Mouse (Mus musculus) MEL (cell line): ENCODE measurements around the gene Rassf5. TPM values are rescaled to one million over a fixed set of nuclear protein-coding genes. Genes with fewer than 3 reads are reported as not detected.

Experiments used
- DNase-seq: peaks from one replicate; pipeline ENCODE4 v3.0.0; 2011; ENCODE audit warnings: low read depth, low spot score
- H3K27ac ChIP-seq: 2 replicates; pipeline ENCODE4 v1.5.1; 2012; ENCODE audit warnings: low read depth, mild to moderate bottlenecking, control low read depth, low read length, moderate library complexity; ENCODE audit not compliant: control insufficient read depth
- H3K27me3 ChIP-seq, 2 experiments: fragments of 150-350 bp in 1 of 2; sonication (generic) in 1 of 2; 2 replicates each; pipeline ENCODE4 v1.6.1; 2012; ENCODE audit warnings: low read length in 2 of 2, mild to moderate bottlenecking in 2 of 2, improper control_type of control experiment in 1 of 2, moderate library complexity in 1 of 2; ENCODE audit not compliant: insufficient read depth in 2 of 2, control insufficient read depth in 1 of 2
- H3K36me3 ChIP-seq, 2 experiments: 2 replicates each; pipeline ENCODE4 v1.6.1; 2012 to 2014; ENCODE audit warnings: low read length in 2 of 2, improper control_type of control experiment in 1 of 2, inconsistent platforms in 1 of 2, mild to moderate bottlenecking in 1 of 2; ENCODE audit not compliant: insufficient read depth in 2 of 2, control insufficient read depth in 1 of 2
- H3K4me1 ChIP-seq, 2 experiments: fragments of 150-350 bp in 1 of 2; sonication (generic) in 1 of 2; 2 replicates each; pipeline ENCODE4 v1.6.1; 2012; ENCODE audit warnings: low read length in 2 of 2, improper control_type of control experiment in 1 of 2, mild to moderate bottlenecking in 1 of 2; ENCODE audit not compliant: insufficient read depth in 2 of 2, control insufficient read depth in 1 of 2
- H3K4me3 ChIP-seq, 2 experiments: fragments of 150-350 bp in 1 of 2; sonication (generic) in 1 of 2; 2 replicates each; pipeline ENCODE4 v1.5.1; 2012; ENCODE audit warnings: low read depth in 2 of 2, low read length in 2 of 2, mild to moderate bottlenecking in 2 of 2, moderate library complexity in 2 of 2, control low read depth in 1 of 2, improper control_type of control experiment in 1 of 2; ENCODE audit not compliant: control insufficient read depth in 1 of 2, insufficient read depth in 1 of 2
- H3K79me2 ChIP-seq: 2 replicates; pipeline ENCODE4 v1.6.1; 2012; ENCODE audit warnings: mild to moderate bottlenecking, low read length, moderate library complexity; ENCODE audit not compliant: control insufficient read depth, poor library complexity, insufficient read depth
- H3K9ac ChIP-seq: 2 replicates; pipeline ENCODE4 v1.6.1; 2012; ENCODE audit warnings: low read depth, mild to moderate bottlenecking, control low read depth, low read length, moderate library complexity; ENCODE audit not compliant: control insufficient read depth, poor library complexity, severe bottlenecking
- H3K9me3 ChIP-seq: fragments of 150-350 bp; sonication (generic); replicated peaks from 2 replicates; pipeline ENCODE4 v1.6.1; 2012; ENCODE audit warnings: mild to moderate bottlenecking, low read length, improper control_type of control experiment, moderate library complexity; ENCODE audit not compliant: insufficient read depth
- BHLHE40 ChIP-seq: IDR thresholded peaks from 2 replicates; pipeline ENCODE4 v1.6.1; 2012; ENCODE audit warnings: low read depth, mild to moderate bottlenecking, inconsistent platforms, low read length, improper control_type of control experiment, borderline replicate concordance
- CHD1 ChIP-seq: IDR thresholded peaks from 2 replicates; pipeline ENCODE4 v1.6.1; 2012; ENCODE audit warnings: low read depth, mild to moderate bottlenecking, inconsistent platforms, low read length, improper control_type of control experiment
- CTCF ChIP-seq, 3 experiments: IDR thresholded peaks in 2 of 3; conservative IDR thresholded peaks in 1 of 3; 2 replicates each; pipeline ENCODE4 v1.5.1; 2011 to 2012; ENCODE audit warnings: low read length in 3 of 3, low read depth in 2 of 3, mild to moderate bottlenecking in 2 of 3, improper control_type of control experiment in 1 of 3, inconsistent platforms in 1 of 3, mixed read lengths in 1 of 3, moderate library complexity in 1 of 3; ENCODE audit not compliant: control insufficient read depth in 1 of 3, insufficient read depth in 1 of 3, poor library complexity in 1 of 3, severe bottlenecking in 1 of 3
- E2F4 ChIP-seq: IDR thresholded peaks from 2 replicates; pipeline ENCODE4 v1.6.1; 2011; ENCODE audit warnings: low read depth, low read length, improper control_type of control experiment, borderline replicate concordance
- ELF1 ChIP-seq: IDR thresholded peaks from 2 replicates; pipeline ENCODE4 v1.6.1; 2014; ENCODE audit warnings: low read depth, mild to moderate bottlenecking, inconsistent platforms, low read length, improper control_type of control experiment, moderate library complexity
- EP300 ChIP-seq, 2 experiments: IDR thresholded peaks; 2 replicates each; pipeline ENCODE4 v1.6.1; 2011; ENCODE audit warnings: improper control_type of control experiment in 2 of 2, low read length in 2 of 2, low read depth in 1 of 2, mild to moderate bottlenecking in 1 of 2
- GABPA ChIP-seq: IDR thresholded peaks from 2 replicates; pipeline ENCODE4 v1.6.1; 2012; ENCODE audit warnings: low read depth, mild to moderate bottlenecking, inconsistent platforms, low read length, improper control_type of control experiment, moderate library complexity
- HCFC1 ChIP-seq: IDR thresholded peaks from 2 replicates; pipeline ENCODE4 v1.6.1; 2012; ENCODE audit warnings: low read depth, mild to moderate bottlenecking, inconsistent platforms, low read length, improper control_type of control experiment, moderate library complexity
- JUND ChIP-seq: IDR thresholded peaks from 2 replicates; pipeline ENCODE4 v1.6.1; 2011; ENCODE audit warnings: low read depth, mild to moderate bottlenecking, improper control_type of control experiment, low read length
- MAX ChIP-seq: IDR thresholded peaks from 2 replicates; pipeline ENCODE4 v1.6.1; 2011; ENCODE audit warnings: low read length, improper control_type of control experiment
- MXI1 ChIP-seq: IDR thresholded peaks from 2 replicates; pipeline ENCODE4 v1.6.1; 2011; ENCODE audit warnings: mild to moderate bottlenecking, low read depth, low read length, improper control_type of control experiment
- MYC ChIP-seq: IDR thresholded peaks from 2 replicates; pipeline ENCODE4 v1.6.1; 2011; ENCODE audit warnings: low read depth, mild to moderate bottlenecking, low read length, improper control_type of control experiment, moderate library complexity
- NELFE ChIP-seq: IDR thresholded peaks from 2 replicates; pipeline ENCODE4 v1.6.1; 2011; ENCODE audit warnings: low read depth, low read length, improper control_type of control experiment
- NRF1 ChIP-seq: IDR thresholded peaks from 2 replicates; pipeline ENCODE4 v1.6.1; 2014; ENCODE audit warnings: low read depth, mild to moderate bottlenecking, inconsistent platforms, low read length, improper control_type of control experiment, moderate library complexity; ENCODE audit not compliant: poor library complexity, insufficient read depth, severe bottlenecking
- POLR2A ChIP-seq, 2 experiments: IDR thresholded peaks; 2 replicates each; pipeline ENCODE4 v1.6.1; 2011 to 2012; ENCODE audit warnings: low read length in 2 of 2, mild to moderate bottlenecking in 2 of 2, control low read depth in 1 of 2, improper control_type of control experiment in 1 of 2, low read depth in 1 of 2, moderate library complexity in 1 of 2; ENCODE audit not compliant: control insufficient read depth in 1 of 2, insufficient read depth in 1 of 2, poor library complexity in 1 of 2
- POLR2AphosphoS5 ChIP-seq: IDR thresholded peaks from 2 replicates; pipeline ENCODE4 v1.6.1; 2012; ENCODE audit warnings: low read depth, borderline replicate concordance, mild to moderate bottlenecking, inconsistent platforms, low read length, moderate library complexity, mixed read lengths
- RAD21 ChIP-seq: IDR thresholded peaks from 2 replicates; pipeline ENCODE4 v1.6.1; 2011; ENCODE audit warnings: mild to moderate bottlenecking, low read depth, low read length, improper control_type of control experiment
- RCOR1 ChIP-seq: IDR thresholded peaks from 2 replicates; pipeline ENCODE4 v1.6.1; 2012; ENCODE audit warnings: low read depth, mild to moderate bottlenecking, inconsistent platforms, low read length, improper control_type of control experiment
- SIN3A ChIP-seq: IDR thresholded peaks from 2 replicates; pipeline ENCODE4 v1.6.1; 2012; ENCODE audit warnings: low read length, improper control_type of control experiment, inconsistent platforms
- SMC3 ChIP-seq: IDR thresholded peaks from 2 replicates; pipeline ENCODE4 v1.6.1; 2011; ENCODE audit warnings: low read depth, low read length, improper control_type of control experiment
- TBP ChIP-seq: IDR thresholded peaks from 2 replicates; pipeline ENCODE4 v1.8.0; 2011; ENCODE audit warnings: low read depth, low read length, improper control_type of control experiment
- TCF12 ChIP-seq: IDR thresholded peaks from 2 replicates; pipeline ENCODE4 v1.6.1; 2014; ENCODE audit warnings: low read depth, mild to moderate bottlenecking, inconsistent platforms, low read length, improper control_type of control experiment, moderate library complexity
- USF2 ChIP-seq, 2 experiments: IDR thresholded peaks; 2 replicates each; pipeline ENCODE4 v1.6.1; 2011 to 2012; ENCODE audit warnings: improper control_type of control experiment in 2 of 2, low read length in 2 of 2, borderline replicate concordance in 1 of 2, inconsistent platforms in 1 of 2, low read depth in 1 of 2, mild to moderate bottlenecking in 1 of 2; ENCODE audit not compliant: insufficient read depth in 1 of 2
- ZKSCAN1 ChIP-seq: IDR thresholded peaks from 2 replicates; pipeline ENCODE4 v1.6.1; 2012; ENCODE audit warnings: low read depth, mild to moderate bottlenecking, inconsistent platforms, low read length, improper control_type of control experiment, moderate library complexity
- ZMIZ1 ChIP-seq: IDR thresholded peaks from 2 replicates; pipeline ENCODE4 v1.6.1; 2012; ENCODE audit warnings: low read depth, mild to moderate bottlenecking, inconsistent platforms, low read length, improper control_type of control experiment, moderate library complexity
- polyA plus RNA-seq, 2 experiments: library from polyadenylated mRNA; stranded (reverse) in 1 of 2; unstranded in 1 of 2; fragments of >175 nt in 1 of 2; fragments of >200 nt in 1 of 2; gene quantifications; 2 replicates each; pipeline versions ENCODE4 v1.2.1 to v1.2.4; 2012; ENCODE audit warnings: low replicate concordance in 2 of 2, low read depth in 1 of 2; ENCODE audit not compliant: insufficient read length in 2 of 2, insufficient read depth in 1 of 2, missing spikeins in 1 of 2
- total RNA-seq: library from RNA; depleted of rRNA; stranded (reverse); fragments of 300-350 nt; gene quantifications from 2 replicates; pipeline ENCODE4 v1.2.3, GENCODE M21; 2012

The Rassf5 gene
- total and polyA plus RNA-seq, 3 experiments, result 14.8 to 28.8 TPM; not detected in 1

- TF ChIP-seq CHD1 (no peak), GABPA (no peak)
- H3K4me1 ChIP-seq, result peaks cover 32 to 39% of the 10 kb centered on the region in 2 experiments
- no peak overlapping the region; the same call in 1 of the 2 replicates for H3K27ac ChIP-seq
- H3K9me3 ChIP-seq, result no peaks in the 10 kb centered on the region
- peak overlapping the region; percentile 80 to 88 for H3K4me3 ChIP-seq
- peaks cover 6% of the 10 kb centered on the region for H3K79me2 ChIP-seq
- H3K9ac ChIP-seq, result peak overlapping the region; percentile 64
- H3K36me3 ChIP-seq, result peaks cover 0 to 44% of the 10 kb centered on the region in 2 experiments; a peak in 2 of 4 replicates
- DNase-seq, result peak; percentile 57
- no peaks in the 10 kb centered on the region for H3K27me3 ChIP-seq
Measured at GRCm38 (mm10) chr1:131139102-131140095, 105.7 kb downstream of the Rassf5 start.

DNA sequence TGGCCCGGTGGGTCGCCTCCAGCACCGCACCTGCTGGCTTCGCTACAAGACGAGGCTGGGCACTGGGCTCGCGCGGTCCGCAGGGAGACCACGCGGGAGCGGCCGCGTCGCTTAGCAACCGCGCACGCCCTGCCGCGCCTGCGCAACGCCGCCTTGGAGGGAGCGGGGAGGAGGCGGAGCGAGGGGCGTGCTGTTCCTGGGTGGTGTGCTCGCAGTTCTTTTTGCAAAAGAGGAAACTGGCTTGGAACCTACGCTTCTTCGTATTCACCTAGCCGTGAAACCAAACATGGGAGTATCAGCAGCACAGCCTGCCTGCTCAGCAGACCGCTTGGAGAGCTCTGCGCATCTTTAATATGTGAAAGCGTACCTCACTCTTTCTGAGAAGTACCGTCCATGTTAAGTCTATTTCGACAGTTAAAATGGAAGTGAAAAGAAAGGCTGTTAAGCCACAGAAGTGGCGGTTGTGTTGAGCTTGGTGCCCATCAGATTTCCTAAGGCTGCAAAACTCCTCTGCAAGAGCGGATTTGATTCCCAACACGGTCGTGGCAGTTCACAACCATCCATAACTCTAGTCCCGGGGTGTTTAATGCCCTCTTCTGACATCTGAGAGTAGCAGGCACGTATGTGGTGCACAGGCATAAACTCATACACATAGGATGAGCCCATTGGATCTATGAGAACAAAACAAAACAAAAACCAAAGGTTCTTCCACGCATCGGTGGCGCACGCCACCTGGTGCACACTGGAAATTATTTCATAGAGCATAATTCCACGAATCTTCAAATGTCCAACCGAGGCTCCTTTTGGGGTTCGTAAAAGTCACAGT lies 106.7 kb downstream of the Rassf5 start, which contains the start of gene Dyrk3:
Gene Dyrk3, minus strand, starts transcription at position 150 of the 826 bp plus-strand sequence.
- TF ChIP-seq NELFE (peak; percentile 52; the same call in 1 of the 2 replicates), HCFC1 (peak; percentile 36), TCF12 (peak; percentile 46; the same call in 1 of the 2 replicates), ZMIZ1 (peak; percentile 68), MXI1 (peak; percentile 96), USF2 (IDR thresholded peaks at IDR 0.05; ENCODE audit: borderline replicate concordance in 1 of 2, insufficient read depth in 1 of 2, low read depth in 1 of 2, low read length in 2 of 2) (no peak), RAD21 (peak; percentile 28), EP300 (IDR thresholded peaks at IDR 0.05; ENCODE audit: low read depth in 1 of 2, low read length in 2 of 2) (0 out of 4 replicates have a peak, but pooled peaks of 1 of the 2 experiments have one; percentile 0), JUND (no peak), E2F4 (no peak), TBP (peak; percentile 61; the same call in 1 of the 2 replicates), POLR2A (IDR thresholded peaks at IDR 0.05; ENCODE audit: control insufficient read depth in 1 of 2, insufficient read depth in 1 of 2, low read depth in 1 of 2, low read length in 2 of 2, poor library complexity in 1 of 2) (peak in 1 of 2 experiments; percentile 63; a peak in 2 of 4 replicates), RCOR1 (no peak), MAX (peak; percentile 79; the same call in 1 of the 2 replicates), POLR2AphosphoS5 (no peak), NRF1 (peak; percentile 96), SIN3A (0 out of 2 replicates have a peak, but pooled peaks have one; percentile 69), CTCF (IDR thresholded peaks at IDR 0.05 in 2 of 3, conservative IDR thresholded peaks at IDR 0.05 in 1 of 3; ENCODE audit: control insufficient read depth in 1 of 3, insufficient read depth in 1 of 3, low read depth in 2 of 3, low read length in 3 of 3, poor library complexity in 1 of 3, severe bottlenecking in 1 of 3) (peak in 2 of 3 experiments; percentile 34 to 43; a peak in 4 of 6 replicates), SMC3 (peak; percentile 44), BHLHE40 (no peak), ZKSCAN1 (no peak), ELF1 (peak; percentile 72), CHD1 (no peak), MYC (0 out of 2 replicates have a peak, but pooled peaks have one; percentile 59)
- Histone ChIP-seq H3K4me1 (peaks cover 32 to 39% of the 10 kb centered on the region in 2 experiments), H3K36me3 (peaks cover 3 to 44% of the 10 kb centered on the region in 2 experiments), H3K4me3 (peak within 1 kb of the TSS; percentile 88 to 89), H3K27me3 (no peaks in the 10 kb centered on the region), H3K27ac (peak within 1 kb of the TSS; percentile 88), H3K9me3 (no peaks in the 10 kb centered on the region), H3K79me2 (peaks cover 6% of the 10 kb centered on the region), H3K9ac (peak within 1 kb of the TSS; percentile 72)
- peak; percentile 97 for DNase-seq
